Mouse (Mus musculus): Measurements from ENCODE around the gene Usp4.
A peak's percentile ranks its signal among the peaks of the same experiment; 100 is the strongest.

GRCm38 (mm10) chr9:108340258-108341138 lies 7.2 kb upstream of the Usp4 start:
- TF ChIP-seq CTCF (IDR thresholded peaks at IDR 0.05; ENCODE audit: low read depth) (no peak), EP300 (IDR thresholded peaks at IDR 0.05; ENCODE audit: low read depth) (peak; percentile 100)
